Mouse (Mus musculus) thymus, postnatal 14 days (tissue): ENCODE measurements around the gene Ehhadh.

Experiments used
- DNase-seq: peaks from one replicate; pipeline ENCODE4 v3.0.0; 2021

Gene Ehhadh

DNA sequence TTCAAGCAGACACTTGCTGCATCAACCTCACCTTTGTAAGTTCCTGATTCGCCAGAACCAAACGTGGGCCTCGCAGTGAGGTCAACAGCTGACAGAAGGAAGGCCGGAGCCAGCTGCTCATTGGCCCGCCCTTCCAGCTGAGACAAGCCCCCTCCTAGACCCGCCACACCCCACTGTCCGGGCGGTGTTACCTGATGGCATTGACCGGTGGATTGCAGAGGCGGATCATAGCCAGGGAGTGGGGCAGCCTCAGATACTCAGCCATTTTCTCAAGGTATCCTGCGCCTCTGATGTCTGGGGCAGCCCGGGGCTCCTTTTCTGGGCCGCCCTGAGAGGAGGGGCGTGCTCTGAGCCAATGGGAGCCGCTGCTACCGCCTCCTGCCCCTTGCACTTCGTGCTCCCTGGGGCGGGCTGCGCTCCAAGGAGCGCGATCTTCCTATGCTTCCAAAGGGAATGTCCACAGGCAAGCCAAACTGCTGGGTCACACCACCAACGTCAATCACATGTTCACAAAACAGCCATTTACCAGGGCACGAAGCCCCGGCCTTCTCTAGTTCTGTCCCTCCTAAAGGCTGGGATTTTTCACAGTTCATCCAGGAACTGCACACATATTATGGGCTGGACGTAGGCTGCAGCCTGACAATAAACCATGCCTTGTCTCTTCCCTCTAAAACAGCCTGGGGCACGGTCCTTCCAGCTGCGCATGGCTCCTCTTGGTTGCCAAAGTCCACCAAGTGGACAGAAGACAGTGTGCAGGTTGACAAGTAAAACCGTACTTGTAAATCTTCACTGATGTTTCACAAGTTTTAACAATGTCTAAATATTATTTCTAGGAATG is at the start of gene Ehhadh:
Gene Ehhadh, minus strand, starts transcription at position 292 of the 838 bp plus-strand sequence.
- DNase-seq, result peak; percentile 71

DNA sequence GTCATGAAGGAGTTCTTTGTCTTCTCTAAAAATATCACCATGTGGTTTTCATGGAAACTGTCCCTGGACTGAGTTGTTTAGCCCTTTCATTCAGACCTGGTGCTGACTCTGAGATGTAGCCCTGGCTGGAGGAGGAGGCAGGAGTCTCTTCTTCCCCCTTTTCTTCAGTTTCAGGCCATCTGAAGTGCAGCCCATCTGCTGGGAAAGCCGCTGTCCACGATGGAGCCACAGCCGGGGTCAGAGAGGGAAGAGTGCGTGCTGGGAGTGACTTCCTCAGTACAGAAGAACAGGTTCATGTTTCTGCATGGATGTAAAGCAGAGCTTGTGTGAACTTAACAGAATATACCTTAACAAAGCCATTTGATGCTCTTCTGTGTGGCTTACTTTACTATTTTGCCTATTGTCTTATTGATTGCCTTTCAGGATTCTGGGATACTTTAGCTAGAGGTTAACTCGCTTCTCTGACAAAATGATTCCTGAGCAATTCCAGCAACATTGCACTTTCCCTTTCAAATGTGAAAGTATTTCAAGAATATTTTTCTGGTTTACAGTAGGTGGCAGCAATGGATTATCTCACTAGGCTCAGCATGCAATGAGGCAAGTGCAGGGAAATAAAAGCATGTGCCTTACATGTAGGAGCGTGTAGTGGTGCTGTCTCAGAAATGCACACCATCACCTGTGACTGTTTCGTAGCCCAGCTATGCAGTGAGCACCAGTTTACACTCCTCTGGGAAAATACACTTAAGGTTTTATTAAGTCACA is 48.9 kb upstream of the Ehhadh start:
- DNase-seq, result peak; percentile 62

- DNase-seq, result peak; percentile 63
Observed at GRCm38 (mm10) chr16:21835584-21835931, 48.0 kb upstream of the Ehhadh start.

DNA sequence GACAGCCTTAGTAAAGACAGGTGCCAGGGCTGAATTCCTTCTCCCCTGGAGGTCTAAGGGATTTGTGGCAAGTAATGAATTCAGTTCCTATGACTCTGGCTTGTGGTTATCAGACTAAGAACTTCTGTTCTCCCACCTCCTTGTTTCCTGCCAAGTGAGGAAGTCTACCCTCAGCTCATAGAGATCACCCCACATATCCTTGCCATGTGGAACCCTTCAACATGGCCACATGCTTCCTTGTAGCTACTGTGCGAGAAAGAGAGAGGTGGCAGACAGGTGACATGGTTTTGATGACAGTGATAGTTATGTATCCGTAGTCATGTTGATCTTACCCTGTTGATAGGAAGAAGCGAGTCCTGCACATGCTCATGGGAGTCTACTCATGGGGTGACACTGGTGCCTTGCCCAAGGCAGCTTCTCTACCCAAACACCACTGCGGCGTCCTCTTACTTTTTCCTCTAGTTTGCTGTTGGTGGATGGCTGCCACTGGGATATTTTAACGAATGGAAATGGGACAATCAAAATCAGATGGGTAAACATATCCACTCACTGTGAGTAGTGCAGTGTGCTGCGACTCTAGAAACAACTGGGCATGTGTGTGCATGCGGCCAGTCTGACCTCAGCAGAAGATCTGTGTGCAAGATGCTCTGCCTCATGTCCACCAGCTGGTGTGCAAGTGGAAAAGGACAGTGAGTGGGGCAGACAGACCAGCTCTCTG is 47.4 kb upstream of the Ehhadh start:
- DNase-seq, result peak; percentile 35

DNA sequence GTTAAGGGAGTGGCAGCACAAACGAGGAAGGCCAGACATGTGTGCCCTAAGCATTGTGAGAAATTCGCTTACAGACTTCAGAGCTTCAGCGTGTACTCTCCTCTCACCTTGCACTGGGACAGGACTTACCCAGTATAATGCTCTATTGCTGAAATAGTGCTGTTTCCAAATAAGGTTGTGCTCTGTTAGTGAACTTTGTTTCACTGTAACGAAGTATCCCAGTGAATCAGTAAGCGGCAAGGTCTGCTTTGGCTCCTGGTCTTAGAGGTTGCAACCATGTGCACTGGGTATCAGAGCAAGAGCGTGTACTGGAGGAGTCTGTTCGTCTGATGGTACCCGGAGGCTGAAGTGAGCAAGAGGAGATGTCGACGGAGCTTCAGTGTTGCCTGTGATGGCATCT is 46.4 kb upstream of the Ehhadh start:
- DNase-seq, result no peak

DNA sequence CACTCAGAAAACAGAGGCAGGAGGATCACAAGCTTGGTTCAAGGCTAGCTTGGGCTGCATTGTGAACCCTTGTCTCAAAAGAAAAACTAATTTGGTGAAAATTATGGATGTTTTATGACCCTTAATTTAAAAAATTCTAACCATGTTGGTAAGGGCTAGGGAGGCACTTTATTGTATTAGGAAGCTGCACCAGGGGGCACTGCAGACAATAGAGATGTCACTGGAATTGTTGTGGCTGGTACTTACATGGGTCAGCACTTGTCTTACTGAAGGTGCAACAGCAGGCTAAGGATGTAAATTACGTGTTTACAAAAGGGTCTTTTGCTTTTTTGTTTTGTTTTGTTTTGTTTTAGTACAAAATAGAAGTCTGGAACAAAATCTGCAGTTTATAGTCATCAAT is 45.9 kb upstream of the Ehhadh start:
- peak; percentile 50 for DNase-seq

DNA sequence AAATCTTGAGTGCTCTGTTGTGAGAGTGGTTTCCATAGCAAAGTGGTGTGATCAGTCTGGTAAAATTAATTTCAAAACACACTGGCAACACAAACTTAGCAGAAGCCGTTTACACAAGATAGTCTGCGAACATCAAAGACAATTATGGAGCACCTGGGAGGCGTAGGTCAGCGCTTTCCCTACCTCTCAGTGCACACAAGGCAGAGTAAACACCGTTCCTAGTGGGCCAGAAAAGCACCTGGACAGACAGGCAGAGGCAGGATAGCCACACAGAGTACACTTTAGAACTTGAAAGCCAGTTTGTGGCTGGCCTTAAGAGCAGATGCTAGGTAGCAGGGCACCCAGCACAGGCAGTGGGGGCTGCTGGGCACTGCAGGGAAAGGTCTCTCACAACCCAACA is 44.2 kb upstream of the Ehhadh start:
- DNase-seq, result no peak

DNA sequence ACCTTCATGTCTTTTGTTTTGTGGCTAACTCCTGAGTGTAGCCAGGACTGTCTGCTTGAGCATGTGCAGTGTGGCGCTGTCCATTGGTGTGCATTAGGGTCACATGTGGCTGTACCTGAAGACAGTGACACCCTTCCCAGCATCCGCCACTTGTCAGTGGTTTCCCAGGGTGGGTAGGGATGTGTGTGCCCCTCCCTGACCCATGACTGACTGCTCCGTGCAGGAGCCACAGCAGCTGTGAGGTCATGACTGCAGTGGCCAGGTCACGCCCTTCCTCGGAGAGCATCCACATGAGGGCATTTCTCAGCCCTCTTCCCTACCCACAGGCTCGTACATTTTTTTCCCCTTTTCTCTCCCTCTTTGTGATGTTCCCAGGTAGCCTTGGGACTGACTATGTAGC is 43.2 kb upstream of the Ehhadh start:
- no peak for DNase-seq

GRCm38 (mm10) chr16:21829711-21830110 is 42.1 kb upstream of the Ehhadh start:
- no peak for DNase-seq

GRCm38 (mm10) chr16:21827581-21827980 is 40.0 kb upstream of the Ehhadh start:
- no peak for DNase-seq

DNA sequence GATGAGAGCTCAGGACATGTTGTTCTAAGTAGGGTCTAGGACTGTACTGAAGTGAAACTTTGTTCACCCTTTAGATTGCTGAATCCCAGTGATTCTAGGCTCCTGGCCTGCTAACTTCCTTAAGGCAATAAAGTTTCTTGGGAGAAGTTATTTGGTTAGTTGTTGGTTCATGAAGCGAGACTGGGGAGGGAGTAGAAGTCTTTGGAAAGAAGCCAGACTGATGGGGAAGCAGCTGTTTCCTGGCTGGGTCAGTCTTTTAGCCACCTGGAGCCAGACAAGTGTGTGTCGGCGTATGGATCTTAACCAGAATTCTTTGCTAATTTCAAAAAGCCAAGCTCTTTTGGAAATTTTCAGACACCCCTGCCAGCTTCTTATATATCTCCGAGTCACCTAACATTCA is 39.5 kb upstream of the Ehhadh start:
- no peak for DNase-seq

GRCm38 (mm10) chr16:21825612-21826031 is 38.0 kb upstream of the Ehhadh start:
- DNase-seq, result no peak

- DNase-seq, result no peak
Observed at GRCm38 (mm10) chr16:21818629-21819028, 31.0 kb upstream of the Ehhadh start.

GRCm38 (mm10) chr16:21818132-21818531 is 30.5 kb upstream of the Ehhadh start:
- no peak for DNase-seq

- no peak for DNase-seq
Observed at GRCm38 (mm10) chr16:21815669-21816010, 28.0 kb upstream of the Ehhadh start.

GRCm38 (mm10) chr16:21814861-21815668 is 27.5 kb upstream of the Ehhadh start:
- no peak for DNase-seq

GRCm38 (mm10) chr16:21813164-21813834 is 25.7 kb upstream of the Ehhadh start:
- DNase-seq, result no peak

DNA sequence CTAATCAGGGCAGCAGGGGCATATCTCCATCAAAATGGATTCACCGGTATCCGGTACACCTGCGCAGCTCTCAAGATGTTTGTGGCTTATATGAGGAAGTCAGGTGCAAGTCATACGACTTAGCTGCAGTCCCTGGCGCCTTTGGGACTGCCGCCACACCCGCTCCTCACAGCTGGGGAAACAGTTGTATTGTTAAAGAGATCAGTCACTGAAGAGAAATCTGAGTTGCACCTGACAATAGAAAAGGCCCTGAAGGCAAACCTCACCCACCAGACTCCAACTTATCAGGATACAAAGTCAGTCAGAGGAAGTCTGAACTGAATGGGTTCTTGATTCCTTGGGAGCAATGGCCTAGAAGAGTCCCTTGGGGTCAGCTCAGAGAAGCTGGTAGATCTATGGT is 20.2 kb upstream of the Ehhadh start:
- peak; percentile 71 for DNase-seq

DNA sequence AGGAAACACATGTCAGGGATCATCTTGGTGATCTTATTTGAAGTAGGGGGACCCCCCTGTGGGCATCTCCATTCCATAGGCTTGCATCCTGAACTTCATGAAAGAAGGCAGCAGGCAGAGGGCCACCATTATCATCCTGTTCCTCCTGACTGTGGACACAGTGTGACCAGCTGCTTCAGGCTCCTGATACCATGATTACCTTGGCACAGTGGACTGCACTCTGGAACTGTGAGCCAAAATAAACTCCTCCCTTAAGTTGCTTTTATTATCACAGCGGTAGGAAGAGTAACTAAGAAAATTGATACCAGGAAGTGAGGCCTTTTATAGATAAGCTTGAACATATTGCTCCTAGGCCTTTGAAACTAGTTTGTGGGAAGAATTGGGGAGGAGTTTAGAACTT is 19.3 kb upstream of the Ehhadh start:
- no peak for DNase-seq

- no peak for DNase-seq
Observed at GRCm38 (mm10) chr16:21804258-21804657, 16.7 kb upstream of the Ehhadh start.

GRCm38 (mm10) chr16:21795071-21795470 is 7.5 kb upstream of the Ehhadh start:
- no peak for DNase-seq

- DNase-seq, result no peak
Observed at GRCm38 (mm10) chr16:21794697-21795045, 7.1 kb upstream of the Ehhadh start.
